Mouse (Mus musculus): ENCODE data around the gene Bicc1. TPM values are rescaled to one million over a fixed set of nuclear protein-coding genes. Genes with fewer than 3 reads are reported as not detected.

Bicc1 gene
- polyA plus RNA-seq, 1 experiment from 2014 or later, result 18.2 TPM

- no peaks in the 10 kb centered on the region for H3K9me3 ChIP-seq (ENCODE audit: low read length)
- TF ChIP-seq CTCF (IDR thresholded peaks at IDR 0.05), result no peak
- TF ChIP-seq EP300 (IDR thresholded peaks at IDR 0.05), result no peak
- no peak overlapping the region for H3K9ac ChIP-seq (replicated peaks; ENCODE audit: low read depth)
- H3K27me3 ChIP-seq (replicated peaks; ENCODE audit: insufficient read depth, low read length), result no peaks in the 10 kb centered on the region
- ATAC-seq (no peak), DNase-seq (ENCODE audit: low spot score) (no peak)
- H3K4me2 ChIP-seq (replicated peaks; ENCODE audit: low read depth, low read length), result no peak overlapping the region
- no peak overlapping the region for H3K27ac ChIP-seq (ENCODE audit: low read length)
- H3K4me3 ChIP-seq (ENCODE audit: low read depth, low read length), result no peak overlapping the region
- WGBS, result 93% methylated on average over 9 of the region's 9 CpGs
- H3K36me3 ChIP-seq (ENCODE audit: insufficient read depth, low read length), result no peaks in the 10 kb centered on the region
- no peaks in the 10 kb centered on the region for H3K4me1 ChIP-seq (ENCODE audit: insufficient read depth, low read depth, low read length)
Measured at GRCm38 (mm10) chr10:71137606-71138005, 21.9 kb downstream of the Bicc1 start.

GRCm38 (mm10) chr10:71131333-71131732, 28.2 kb downstream of the Bicc1 start:
- Histone ChIP-seq H3K4me1 (ENCODE audit: insufficient read depth, low read depth, low read length) (no peaks in the 10 kb centered on the region), H3K9me3 (ENCODE audit: low read length) (no peaks in the 10 kb centered on the region), H3K9ac (replicated peaks; ENCODE audit: low read depth) (no peak overlapping the region), H3K4me3 (ENCODE audit: low read depth, low read length) (no peak overlapping the region), H3K27me3 (replicated peaks; ENCODE audit: insufficient read depth, low read length) (no peaks in the 10 kb centered on the region), H3K36me3 (ENCODE audit: insufficient read depth, low read length) (no peaks in the 10 kb centered on the region), H3K4me2 (replicated peaks; ENCODE audit: low read depth, low read length) (no peak overlapping the region), H3K27ac (ENCODE audit: low read length) (no peak overlapping the region)
- no peak for DNase-seq (ENCODE audit: low spot score)
- 73% methylated on average over 9 of the region's 9 CpGs for WGBS
- ATAC-seq, result no peak
- no peak for TF ChIP-seq CTCF (IDR thresholded peaks at IDR 0.05)
- TF ChIP-seq EP300 (IDR thresholded peaks at IDR 0.05), result no peak

- H3K36me3 ChIP-seq (ENCODE audit: insufficient read depth, low read length), result no peaks in the 10 kb centered on the region
- H3K4me3 ChIP-seq (ENCODE audit: low read depth, low read length), result no peak overlapping the region
- H3K27me3 ChIP-seq (replicated peaks; ENCODE audit: insufficient read depth, low read length), result no peaks in the 10 kb centered on the region
- TF ChIP-seq EP300 (IDR thresholded peaks at IDR 0.05), result no peak
- no peaks in the 10 kb centered on the region for H3K4me1 ChIP-seq (ENCODE audit: insufficient read depth, low read depth, low read length)
- H3K4me2 ChIP-seq (replicated peaks; ENCODE audit: low read depth, low read length), result no peak overlapping the region
- H3K27ac ChIP-seq (ENCODE audit: low read length), result no peak overlapping the region
- ATAC-seq (no peak), DNase-seq (ENCODE audit: low spot score) (no peak)
- 57% methylated on average over 9 of the region's 9 CpGs for WGBS
- H3K9ac ChIP-seq (replicated peaks; ENCODE audit: low read depth), result no peak overlapping the region
- H3K9me3 ChIP-seq (ENCODE audit: low read length), result no peaks in the 10 kb centered on the region
Measured at GRCm38 (mm10) chr10:71130261-71130660, 29.2 kb downstream of the Bicc1 start.

GRCm38 (mm10) chr10:71127951-71128331, 31.6 kb downstream of the Bicc1 start:
- Histone ChIP-seq H3K4me2 (replicated peaks; ENCODE audit: low read depth, low read length) (no peak overlapping the region), H3K4me1 (ENCODE audit: insufficient read depth, low read depth, low read length) (no peaks in the 10 kb centered on the region)
- 51% methylated on average over 8 of the region's 8 CpGs for WGBS

GRCm38 (mm10) chr10:71127278-71127950, 32.1 kb downstream of the Bicc1 start:
- H3K4me3 ChIP-seq (ENCODE audit: low read depth, low read length), result no peak overlapping the region
- ATAC-seq (no peak), DNase-seq (ENCODE audit: low spot score) (no peak)
- no peaks in the 10 kb centered on the region for H3K27me3 ChIP-seq (replicated peaks; ENCODE audit: insufficient read depth, low read length)
- no peak overlapping the region for H3K4me2 ChIP-seq (replicated peaks; ENCODE audit: low read depth, low read length)
- H3K4me1 ChIP-seq (ENCODE audit: insufficient read depth, low read depth, low read length), result no peaks in the 10 kb centered on the region
- H3K27ac ChIP-seq (ENCODE audit: low read length), result no peak overlapping the region
- H3K9me3 ChIP-seq (ENCODE audit: low read length), result no peaks in the 10 kb centered on the region
- H3K36me3 ChIP-seq (ENCODE audit: insufficient read depth, low read length), result no peaks in the 10 kb centered on the region
- no peak for TF ChIP-seq EP300 (IDR thresholded peaks at IDR 0.05)
- TF ChIP-seq CTCF (IDR thresholded peaks at IDR 0.05), result no peak
- WGBS, result 62% methylated on average over 13 of the region's 13 CpGs
- no peak overlapping the region for H3K9ac ChIP-seq (replicated peaks; ENCODE audit: low read depth)

More at GRCm38 (mm10) chr10:71127951-71128331, 31.6 kb downstream of the Bicc1 start:
- DNase-seq (ENCODE audit: low spot score) (no peak), ATAC-seq (no peak)
- no peak overlapping the region for H3K4me3 ChIP-seq (ENCODE audit: low read depth, low read length)
- no peak overlapping the region for H3K27ac ChIP-seq (ENCODE audit: low read length)
- no peaks in the 10 kb centered on the region for H3K27me3 ChIP-seq (replicated peaks; ENCODE audit: insufficient read depth, low read length)
- TF ChIP-seq EP300 (IDR thresholded peaks at IDR 0.05) (no peak), CTCF (IDR thresholded peaks at IDR 0.05) (no peak)
- H3K36me3 ChIP-seq (ENCODE audit: insufficient read depth, low read length), result no peaks in the 10 kb centered on the region
- no peaks in the 10 kb centered on the region for H3K9me3 ChIP-seq (ENCODE audit: low read length)
- no peak overlapping the region for H3K9ac ChIP-seq (replicated peaks; ENCODE audit: low read depth)

GRCm38 (mm10) chr10:71123974-71124373, 35.5 kb downstream of the Bicc1 start:
- DNase-seq (ENCODE audit: low spot score), result no peak
- no peak for ATAC-seq
- peaks cover 7% of the 10 kb centered on the region; the same call in 1 of the 2 replicates for H3K4me1 ChIP-seq (ENCODE audit: insufficient read depth, low read depth, low read length)
- TF ChIP-seq CTCF (IDR thresholded peaks at IDR 0.05) (peak; percentile 19; the same call in 1 of the 2 replicates), EP300 (IDR thresholded peaks at IDR 0.05) (no peak)
- WGBS, result 50% methylated on average over 3 of the region's 3 CpGs
- H3K27me3 ChIP-seq (replicated peaks; ENCODE audit: insufficient read depth, low read length), result no peaks in the 10 kb centered on the region
- no peaks in the 10 kb centered on the region for H3K9me3 ChIP-seq (ENCODE audit: low read length)
- H3K36me3 ChIP-seq (ENCODE audit: insufficient read depth, low read length), result no peaks in the 10 kb centered on the region
- no peak overlapping the region for H3K9ac ChIP-seq (replicated peaks; ENCODE audit: low read depth)
- no peak overlapping the region for H3K4me2 ChIP-seq (replicated peaks; ENCODE audit: low read depth, low read length)
- H3K4me3 ChIP-seq (ENCODE audit: low read depth, low read length), result no peak overlapping the region
- no peak overlapping the region for H3K27ac ChIP-seq (ENCODE audit: low read length)
